Mouse (Mus musculus): ENCODE measurements around the gene Gm11983.
"Not testable (repeated sequence)": the region's sequence is repeated elsewhere in the genome, so short reads cannot be mapped to it uniquely, and the experiment has no call there.

Gm11983 gene
- long read RNA-seq, experiment 1, result 0 reads
- long read RNA-seq, experiment 2, result 0 reads

- intact Hi-C loops (cut with DNase I), result no loop called here
These were observed at the start of gene Gm11983 for GRCm38 (mm10) chr11:6837554-6837953. Gene Gm11983 (minus strand): TSS chr11:6837654.

GRCm38 (mm10) chr11:6883045-6883444 lies 45.6 kb upstream of the Gm11983 start:
- intact Hi-C loops (cut with DNase I), result loop anchor here (10.0 kb wide), 1 partner anchor 262 kb away; no protein-coding TSS in a partner anchor

DNA sequence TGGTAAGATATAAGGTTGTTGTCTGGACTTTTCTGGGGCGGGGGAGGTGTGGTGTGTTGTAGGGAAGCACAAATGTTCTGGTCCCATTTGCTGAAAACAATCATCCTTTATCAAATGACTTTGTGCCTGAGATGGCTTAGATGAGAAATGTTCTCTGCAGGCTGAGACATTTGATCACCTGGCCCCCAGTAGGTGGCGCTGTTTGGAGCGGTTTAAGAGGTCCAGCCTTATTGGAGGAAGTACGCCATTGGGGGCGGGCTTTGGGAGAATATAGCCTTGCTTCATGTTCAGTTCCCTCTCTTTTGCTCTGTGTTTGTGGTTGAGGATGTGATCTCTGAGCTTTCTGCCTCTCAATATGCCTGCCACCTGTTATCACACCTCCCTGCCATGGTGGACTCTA lies 44.2 kb upstream of the Gm11983 start:
- intact Hi-C loops (cut with DNase I), result loop anchor here (10.0 kb wide), 1 partner anchor 263 kb away; no protein-coding TSS in a partner anchor

- intact Hi-C loops (cut with DNase I), result no loop called here
These were observed 40.3 kb upstream of the Gm11983 start for GRCm38 (mm10) chr11:6877740-6878139.

- intact Hi-C loops (cut with DNase I), result no loop called here
These were observed 33.5 kb upstream of the Gm11983 start for GRCm38 (mm10) chr11:6870947-6871346.

DNA sequence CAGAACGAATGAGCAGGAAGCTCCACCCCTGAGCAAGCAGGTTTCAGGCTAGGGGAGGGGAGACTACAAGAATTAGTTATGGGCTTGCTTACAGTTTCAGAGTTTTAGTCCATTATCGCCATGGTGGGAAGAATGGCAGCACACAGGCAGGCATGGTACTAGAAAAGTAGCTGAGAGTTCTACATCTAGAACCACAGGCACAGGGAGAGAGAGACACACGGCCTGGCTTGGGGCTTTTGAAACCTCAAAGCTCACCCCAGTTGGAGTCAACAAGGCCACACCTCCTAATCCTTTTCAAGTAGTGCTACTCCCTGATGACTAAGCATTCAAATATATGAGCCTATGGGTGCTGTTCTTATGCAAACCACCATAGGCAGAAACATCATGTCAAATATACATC lies 28.1 kb upstream of the Gm11983 start:
- intact Hi-C loops (cut with DNase I), result no loop called here

DNA sequence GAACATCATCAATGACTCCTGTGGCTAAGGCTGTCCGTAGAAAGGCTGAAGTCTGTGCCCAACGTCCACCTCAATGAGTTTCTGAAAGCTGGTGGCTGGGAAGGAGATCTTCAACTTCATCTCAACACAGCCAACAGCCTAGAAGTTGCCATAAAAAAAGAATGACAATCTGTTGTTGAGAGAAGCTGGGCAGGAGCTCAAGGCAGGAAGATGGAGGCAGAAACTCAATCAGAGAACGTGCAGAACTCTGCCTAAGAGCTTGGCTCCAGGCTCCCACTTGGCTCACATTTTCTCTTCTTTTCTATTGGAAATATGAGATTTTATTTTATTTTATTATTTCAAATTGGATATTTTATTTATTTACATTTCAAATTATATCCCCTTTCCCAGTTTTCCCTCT lies 24.7 kb upstream of the Gm11983 start:
- intact Hi-C loops (cut with DNase I), result no loop called here

DNA sequence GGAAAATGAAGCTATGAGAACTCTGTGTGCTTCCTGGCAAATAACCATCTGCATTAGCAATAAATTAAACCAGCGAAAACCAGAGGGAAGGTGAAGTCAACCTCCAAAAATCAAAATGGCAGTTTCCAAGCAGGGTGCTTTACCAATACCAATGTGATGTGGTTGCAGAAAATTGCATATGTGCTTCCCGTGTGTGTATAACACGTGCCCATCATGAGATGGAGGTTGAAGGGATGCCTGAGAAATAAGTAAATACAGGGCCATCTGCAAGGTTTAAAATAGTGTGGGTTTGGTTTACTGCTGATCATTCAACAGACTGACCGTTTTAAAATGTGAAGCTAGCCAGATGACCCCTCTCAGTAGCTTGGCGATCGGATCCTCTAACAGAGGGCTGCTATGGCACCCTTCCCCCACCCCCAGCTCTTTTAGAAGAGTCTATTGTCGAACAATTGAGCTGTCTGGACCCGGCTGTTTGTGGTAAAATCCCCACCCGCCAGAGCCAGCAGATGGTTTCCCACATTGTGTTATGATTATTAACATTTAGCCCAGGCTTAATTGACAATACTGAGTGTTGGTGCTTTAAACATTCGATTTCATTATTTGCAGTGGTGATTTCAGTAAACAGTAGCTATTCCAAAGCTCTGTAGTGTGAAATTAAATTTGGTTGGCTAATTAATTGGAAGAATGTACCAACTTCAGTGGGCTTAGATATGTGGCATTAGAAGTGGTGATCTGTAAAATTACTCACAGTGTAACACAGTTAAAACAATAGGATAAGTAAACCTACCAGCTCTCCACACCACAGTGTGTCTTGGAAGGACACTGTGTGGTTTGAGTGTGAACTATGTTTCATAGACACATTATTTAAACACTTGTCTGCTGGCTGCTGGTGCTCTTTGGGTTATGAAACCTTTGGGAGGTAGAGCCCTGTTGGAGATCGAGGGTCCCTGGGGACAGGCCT lies 22.7 kb upstream of the Gm11983 start:
- intact Hi-C loops (cut with DNase I), result no loop called here

DNA sequence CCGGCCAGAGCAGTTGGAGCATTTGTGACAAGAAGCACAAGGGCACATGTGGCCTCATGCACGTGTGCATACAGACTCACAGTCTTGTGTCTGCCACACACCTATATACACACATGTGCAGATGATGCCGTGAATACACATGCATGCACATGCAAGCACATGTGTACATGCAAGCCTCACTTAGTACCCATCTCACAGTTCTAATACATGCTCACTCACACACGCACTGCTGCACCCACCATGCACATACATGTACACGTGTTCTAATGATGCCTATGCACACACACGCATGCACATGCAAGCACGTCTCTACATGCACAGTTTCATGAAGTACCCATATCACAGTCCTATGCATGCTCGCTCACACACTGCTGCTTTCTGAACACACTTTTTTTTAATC lies 21.6 kb upstream of the Gm11983 start:
- intact Hi-C loops (cut with DNase I), result no loop called here

DNA sequence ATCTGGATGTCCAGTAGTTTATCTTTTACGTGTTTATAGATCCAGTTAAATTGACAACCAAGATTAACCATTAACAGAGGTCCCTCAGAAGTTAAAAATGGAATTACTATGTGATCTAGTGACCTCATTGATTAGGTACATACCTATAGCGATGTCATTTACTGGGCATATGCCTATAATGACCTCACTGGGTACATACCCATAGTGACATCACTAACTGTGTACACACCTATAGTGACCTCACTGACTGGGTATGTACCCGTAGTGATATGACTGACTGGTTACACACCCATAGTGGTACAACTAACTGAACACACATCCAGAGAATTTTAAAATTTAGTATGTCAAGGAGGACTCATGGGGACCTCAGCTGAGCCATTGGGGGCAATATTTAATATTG lies 18.5 kb upstream of the Gm11983 start:
- intact Hi-C loops (cut with DNase I), result no loop called here

DNA sequence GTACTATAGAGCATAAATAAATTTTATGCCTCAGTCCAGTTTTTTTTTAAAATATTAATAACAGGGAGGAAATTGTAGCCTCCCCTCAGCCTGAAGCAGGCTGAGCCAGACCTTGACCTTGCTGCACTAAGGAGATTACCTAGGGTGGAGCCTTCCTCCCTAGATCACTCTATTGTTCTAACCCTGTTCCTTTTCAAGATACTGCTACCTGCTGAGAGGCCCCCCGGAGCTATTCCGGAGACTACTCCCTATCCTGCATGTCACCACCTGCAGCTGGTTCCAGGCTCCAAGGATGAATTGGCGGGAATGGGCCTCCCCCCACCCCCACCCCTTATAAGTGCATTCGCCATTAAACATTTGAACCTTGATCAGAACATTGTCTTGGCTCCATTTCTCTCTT lies 15.9 kb upstream of the Gm11983 start:
- intact Hi-C loops (cut with DNase I), result not testable (repeated sequence)

DNA sequence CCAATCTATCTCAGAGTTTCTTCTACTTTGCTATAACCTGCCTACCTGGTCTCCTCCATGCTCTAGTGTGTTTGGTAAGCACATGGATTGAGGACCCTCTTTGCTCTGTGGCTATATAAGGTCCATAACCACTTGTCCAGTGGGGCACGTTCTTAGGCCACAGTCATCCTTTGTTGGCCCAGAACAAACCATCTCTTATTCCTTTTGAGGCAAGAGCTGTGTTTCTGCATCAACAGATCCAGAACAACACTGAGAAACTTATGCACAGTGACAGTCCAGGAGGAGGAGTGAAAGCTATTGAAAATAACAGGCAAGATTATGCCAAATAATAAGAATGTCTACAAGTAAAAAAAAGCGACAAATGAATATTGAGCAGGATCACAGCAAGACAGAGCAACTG lies 6.4 kb upstream of the Gm11983 start:
- intact Hi-C loops (cut with DNase I), result no loop called here

- intact Hi-C loops (cut with DNase I), result no loop called here
These were observed 4.7 kb upstream of the Gm11983 start for GRCm38 (mm10) chr11:6842160-6842559.

DNA sequence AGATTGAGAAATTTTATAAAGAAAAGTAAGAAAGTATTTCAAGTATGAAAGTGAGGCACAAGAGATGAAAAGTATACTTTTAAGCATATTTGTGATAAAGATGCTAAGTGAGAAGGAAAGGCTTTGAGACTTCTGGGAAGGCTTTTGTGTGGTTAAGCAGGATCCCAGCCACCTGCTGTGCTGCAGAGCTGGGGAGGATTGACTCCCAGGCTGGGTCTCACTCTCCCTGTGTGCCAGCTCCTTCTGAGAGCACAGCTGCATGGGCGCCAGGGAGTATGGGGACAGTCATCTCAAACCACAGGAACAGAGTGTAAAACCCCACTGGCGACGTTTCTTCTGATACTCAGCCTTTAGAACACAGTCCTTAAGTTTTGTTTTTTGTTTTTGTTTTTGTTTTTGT lies 3.3 kb upstream of the Gm11983 start:
- intact Hi-C loops (cut with DNase I), result no loop called here

GRCm38 (mm10) chr11:6834636-6835035 lies 2.8 kb downstream of the Gm11983 start:
- intact Hi-C loops (cut with DNase I), result no loop called here

GRCm38 (mm10) chr11:6833731-6834130 lies 3.7 kb downstream of the Gm11983 start:
- intact Hi-C loops (cut with DNase I), result no loop called here

DNA sequence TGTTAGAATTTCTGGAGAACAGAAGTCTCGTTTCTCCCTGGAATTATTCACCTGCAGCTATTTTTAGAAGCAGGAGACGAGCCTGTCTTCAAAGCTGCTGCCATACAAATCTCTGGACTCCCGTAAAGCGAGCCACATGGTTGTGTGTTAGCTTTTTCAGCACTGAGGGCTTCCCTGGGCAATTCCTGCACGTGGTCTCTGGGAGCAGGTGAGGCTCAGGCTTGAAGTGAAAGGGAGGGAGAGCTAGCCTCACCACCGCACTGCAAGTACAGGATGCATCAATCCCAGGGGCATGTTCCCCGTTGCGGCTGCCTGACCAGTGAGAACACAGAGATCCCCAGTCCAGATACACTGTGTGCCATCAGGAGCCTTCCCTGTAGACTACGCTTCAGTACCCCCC lies 5.5 kb downstream of the Gm11983 start:
- intact Hi-C loops (cut with DNase I), result no loop called here

- intact Hi-C loops (cut with DNase I), result no loop called here
These were observed 9.3 kb downstream of the Gm11983 start for GRCm38 (mm10) chr11:6828196-6828595.

- intact Hi-C loops (cut with DNase I), result no loop called here
These were observed 11.3 kb downstream of the Gm11983 start for GRCm38 (mm10) chr11:6826157-6826556.

DNA sequence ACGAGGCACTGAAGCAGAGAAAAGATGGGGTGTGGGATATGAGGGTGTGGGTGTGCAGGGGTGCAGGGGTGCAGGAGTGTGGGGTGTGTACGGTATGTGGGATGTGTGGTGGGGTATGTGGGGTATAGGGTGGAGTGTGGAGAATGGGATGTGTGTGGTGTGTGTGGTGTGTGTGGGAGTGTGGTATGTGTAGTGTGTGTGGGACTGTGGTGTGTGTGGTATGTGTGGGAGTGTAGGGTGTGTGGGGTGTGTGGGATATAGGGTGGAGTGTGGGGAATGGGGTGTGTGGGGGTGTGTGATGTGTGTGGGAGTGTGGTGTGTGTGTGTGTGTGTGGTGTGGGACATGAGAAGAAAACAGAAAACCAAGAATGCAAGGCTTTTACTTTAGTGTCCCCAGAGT lies 14.3 kb downstream of the Gm11983 start:
- intact Hi-C loops (cut with DNase I), result no loop called here

GRCm38 (mm10) chr11:6814486-6814885 lies 23.0 kb downstream of the Gm11983 start:
- intact Hi-C loops (cut with DNase I), result no loop called here

- intact Hi-C loops (cut with DNase I), result not testable (repeated sequence)
These were observed 34.6 kb downstream of the Gm11983 start for GRCm38 (mm10) chr11:6802879-6803278.

DNA sequence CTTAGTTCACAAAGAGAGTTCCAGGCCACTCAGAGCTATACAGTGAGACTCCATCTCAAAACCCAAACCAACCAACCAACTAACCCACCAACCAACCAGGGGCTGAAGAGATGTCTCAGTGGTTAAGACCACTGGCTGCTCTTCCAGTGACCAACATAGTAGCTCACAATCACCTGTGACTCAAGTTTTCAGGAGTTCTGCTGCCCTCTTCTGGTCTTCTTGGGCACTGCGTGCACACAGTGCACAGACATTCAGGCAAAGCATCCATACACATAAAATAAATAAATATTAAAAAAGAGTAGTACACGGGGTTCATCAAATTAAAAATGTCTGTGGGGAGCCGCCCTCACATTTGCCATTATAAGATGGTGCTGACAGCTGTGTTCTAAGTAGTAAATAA lies 46.8 kb downstream of the Gm11983 start:
- intact Hi-C loops (cut with DNase I), result no loop called here

All from adrenal gland (tissue).